In the genomic region with DNA sequence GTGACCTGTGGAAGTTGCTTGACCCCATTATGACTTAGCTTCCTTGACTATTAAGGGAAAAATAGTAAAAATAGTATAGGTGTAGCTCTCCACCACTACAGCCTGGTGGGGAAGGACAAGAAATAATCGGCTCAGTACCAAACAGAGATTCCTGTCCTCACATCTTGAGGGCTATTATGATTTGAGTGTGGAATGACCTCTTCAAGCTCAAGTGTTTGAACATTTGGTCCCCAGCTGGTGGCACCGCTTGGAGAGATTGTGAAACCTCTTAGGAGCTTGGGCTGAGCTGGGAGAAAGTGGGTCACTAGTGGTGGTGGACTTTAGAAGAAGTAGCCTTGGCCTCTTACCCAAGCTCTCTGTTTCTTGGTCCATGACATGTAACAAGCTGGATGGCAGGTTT, we compare ENCODE assay signal across 12 mouse cellular contexts.
"Had no signal": no experiment of that assay in that cellular context is flagged by ENCODE, and none has a peak within 500 bp of the region (broad histone marks: within the 10 kb centered on the region; RNA-seq: fewer than 3 reads in every experiment).

No protein-coding gene starts in this region.

- H3K27ac ChIP-seq: kidney, embryonic 15.5 days; limb, embryonic 10.5 days; liver, embryonic 15.5 days; macrophage; midbrain, embryonic 12.5 days had no signal

- DNase-seq: kidney, postnatal 14 days; right cerebral cortex, postnatal 25 days; thymus, adult 18-20 months; thymus, postnatal 14 days had no signal

- H3K9ac ChIP-seq: kidney, embryonic 15.5 days; liver, embryonic 15.5 days; midbrain, embryonic 12.5 days had no signal

- H3K4me2 ChIP-seq: kidney, embryonic 15.5 days; liver, embryonic 11.5 days; liver, embryonic 15.5 days; midbrain, embryonic 12.5 days had no signal

- H3K4me3 ChIP-seq: kidney, embryonic 15.5 days; limb, embryonic 10.5 days; liver, embryonic 15.5 days; megakaryocyte, embryonic 14.5 days; midbrain, embryonic 12.5 days had no signal

- H3K4me1 ChIP-seq: kidney, embryonic 15.5 days; limb, embryonic 10.5 days; liver, embryonic 15.5 days; midbrain, embryonic 12.5 days had no signal

- ATAC-seq: intestine, embryonic 16.5 days had no signal

- H3K9me3 ChIP-seq: kidney, embryonic 15.5 days; limb, embryonic 10.5 days; liver, embryonic 15.5 days; megakaryocyte, embryonic 14.5 days; midbrain, embryonic 12.5 days had no signal

- H3K36me3 ChIP-seq: kidney, embryonic 15.5 days; limb, embryonic 10.5 days; liver, embryonic 15.5 days; midbrain, embryonic 12.5 days had no signal

- H3K27me3 ChIP-seq: kidney, embryonic 15.5 days; liver, embryonic 15.5 days; megakaryocyte, embryonic 14.5 days; midbrain, embryonic 12.5 days had no signal
